Mouse (Mus musculus) hindbrain, embryonic 12.5 days (tissue): ENCODE data around the gene Tprg. TPM values are rescaled to one million over a fixed set of nuclear protein-coding genes. Genes with fewer than 3 reads are reported as not detected.

Source experiments
- ATAC-seq: fragments of 200-750 bp; cut with Nextera tagmentation; 2 replicates; pipeline ENCODE4 v1.8.0; 2017; ENCODE audit warnings: moderate TSS enrichment; ENCODE audit not compliant: low FRiP score
- H3K27ac ChIP-seq: fragments of 300-500 bp; sonication (generic); 2 replicates; pipeline ENCODE4 v1.5.1; 2016; ENCODE audit warnings: mild to moderate bottlenecking
- H3K27me3 ChIP-seq: fragments of 300-500 bp; sonication (generic); 2 replicates; pipeline ENCODE4 v1.6.1; 2016; ENCODE audit warnings: mild to moderate bottlenecking
- H3K36me3 ChIP-seq: fragments of 300-500 bp; sonication (generic); 2 replicates; pipeline ENCODE4 v1.6.1; 2016; ENCODE audit warnings: mild to moderate bottlenecking
- H3K4me1 ChIP-seq: fragments of 300-500 bp; sonication (generic); 2 replicates; pipeline ENCODE4 v1.6.1; 2016
- H3K4me2 ChIP-seq: fragments of 300-500 bp; sonication (generic); replicated peaks from 2 replicates; pipeline ENCODE4 v1.6.1; 2016; ENCODE audit warnings: mild to moderate bottlenecking
- H3K4me3 ChIP-seq: fragments of 300-500 bp; sonication (generic); 2 replicates; pipeline ENCODE4 v1.5.1; 2016; ENCODE audit warnings: mild to moderate bottlenecking
- H3K9ac ChIP-seq: fragments of 300-500 bp; sonication (generic); 2 replicates; pipeline ENCODE4 v1.6.1; 2016; ENCODE audit warnings: mild to moderate bottlenecking, moderate library complexity
- H3K9me3 ChIP-seq: fragments of 300-500 bp; sonication (generic); replicated peaks from 2 replicates; pipeline ENCODE4 v1.6.1; 2016; ENCODE audit warnings: mild to moderate bottlenecking
- WGBS: fragments of 180-500 bp; shearing (Covaris S2); methylation state at CpG from one replicate; pipeline ENCODE4 v1.1.7; 2016; 5-methylcytosine and 5-hydroxymethylcytosine counted together
- polyA plus RNA-seq: library from polyadenylated mRNA; unstranded; fragments of >200 nt; fragmentation: Nextera tagmentation; extraction: Ambion mirVana; gene quantifications from 2 replicates; pipeline ENCODE4 v1.2.1, GENCODE M21; 2016

Gene Tprg
- polyA plus RNA-seq, 1 experiment from 2014 or later: not detected

DNA sequence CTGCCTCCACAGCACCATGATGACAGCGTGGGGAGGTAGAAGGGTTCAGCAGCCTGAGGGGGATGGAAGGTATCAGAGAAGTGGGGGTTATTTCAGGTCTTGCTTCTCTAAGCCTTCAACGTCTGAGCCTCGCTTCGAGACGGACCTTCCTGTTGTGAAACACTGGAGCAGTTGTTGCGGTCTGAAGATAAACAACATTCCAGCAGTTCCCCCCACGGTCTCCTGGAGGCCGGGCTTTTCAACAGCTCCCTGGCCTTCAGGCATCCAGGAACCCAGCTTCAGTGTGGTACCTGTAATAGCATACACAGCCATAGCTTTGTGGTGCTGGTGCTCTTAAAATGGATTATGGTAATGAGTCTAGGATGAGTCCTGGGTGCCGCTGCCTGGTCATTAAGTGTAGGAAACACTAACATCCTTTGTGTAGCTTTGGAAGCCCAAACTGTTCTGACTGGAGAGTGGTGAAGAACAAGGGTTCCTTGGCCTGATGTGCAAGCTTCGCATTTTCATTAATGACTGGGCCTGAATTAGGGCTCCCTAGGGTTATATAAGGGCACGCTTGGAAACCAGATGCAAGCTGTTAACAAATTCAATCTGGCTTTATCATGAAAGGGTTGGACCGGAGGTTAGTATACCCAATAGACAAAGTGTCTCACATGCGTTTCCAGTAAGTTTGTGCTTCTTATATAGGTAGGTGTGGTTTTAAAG lies 179.0 kb downstream of the Tprg start:
- H3K36me3 ChIP-seq: no peaks in the 10 kb centered on the region
- peak; percentile 26; the same call in 1 of the 2 replicates for ATAC-seq
- H3K9me3 ChIP-seq: no peaks in the 10 kb centered on the region
- no peak overlapping the region for H3K27ac ChIP-seq
- no peak overlapping the region for H3K9ac ChIP-seq
- H3K27me3 ChIP-seq: no peaks in the 10 kb centered on the region
- no peaks in the 10 kb centered on the region for H3K4me1 ChIP-seq
- H3K4me2 ChIP-seq: no peak overlapping the region
- 58% methylated on average over 13 of the region's 13 CpGs for WGBS
- H3K4me3 ChIP-seq: no peak overlapping the region

DNA sequence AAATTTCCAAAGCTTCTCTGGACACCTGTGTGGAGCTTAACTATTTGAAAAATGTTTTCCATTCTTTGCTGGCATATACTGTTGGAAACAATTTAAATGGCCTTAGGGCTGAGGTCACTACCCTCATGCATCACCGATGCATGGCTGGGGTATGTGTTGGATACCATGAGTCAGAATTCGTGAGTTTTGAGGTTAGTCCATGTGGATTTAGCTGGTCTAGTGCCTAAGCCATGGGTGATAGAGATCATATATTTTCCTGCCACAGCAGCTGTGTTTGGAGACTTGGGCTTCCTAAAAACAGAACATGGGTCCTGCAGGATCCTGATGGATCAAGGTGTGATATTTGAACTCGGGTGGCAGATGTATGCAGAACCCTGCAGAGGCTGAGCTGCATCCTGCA lies 181.4 kb downstream of the Tprg start:
- WGBS: 85% methylated on average over 3 of the region's 3 CpGs

GRCm38 (mm10) chr16:25468662-25469061 lies 182.0 kb downstream of the Tprg start:
- Histone ChIP-seq H3K4me3 (no peak overlapping the region), H3K4me1 (no peaks in the 10 kb centered on the region), H3K36me3 (no peaks in the 10 kb centered on the region), H3K9me3 (no peaks in the 10 kb centered on the region), H3K27ac (no peak overlapping the region), H3K27me3 (no peaks in the 10 kb centered on the region), H3K4me2 (no peak overlapping the region), H3K9ac (no peak overlapping the region)
- ATAC-seq: no peak
- 60% methylated on average over 5 of the region's 5 CpGs for WGBS

More for the DNA sequence above, 181.4 kb downstream of the Tprg start:
- H3K36me3 ChIP-seq: no peaks in the 10 kb centered on the region
- ATAC-seq: no peak
- H3K27ac ChIP-seq: no peak overlapping the region
- no peak overlapping the region for H3K4me2 ChIP-seq
- no peaks in the 10 kb centered on the region for H3K4me1 ChIP-seq
- H3K27me3 ChIP-seq: no peaks in the 10 kb centered on the region
- H3K9me3 ChIP-seq: no peaks in the 10 kb centered on the region
- H3K4me3 ChIP-seq: no peak overlapping the region
- H3K9ac ChIP-seq: no peak overlapping the region
